Mouse (Mus musculus) spleen, adult 10 weeks (tissue): ENCODE data around the gene Kcnf1. TPM values are rescaled to one million over a fixed set of nuclear protein-coding genes. Genes with fewer than 3 reads are reported as not detected.

Source experiments
- polyA plus RNA-seq: library from polyadenylated mRNA; stranded (reverse); fragments of 350-450 nt; fragmentation: Illumina TruSeq; extraction: RNeasy Lipid Tissue Mini Kit (QIAGEN cat#74804); gene quantifications from one replicate; pipeline ENCODE4 v1.2.3, GENCODE M21; 2015; ENCODE audit warnings: low replicate concordance; ENCODE audit not compliant: insufficient read depth

The Kcnf1 gene
- 0.08 TPM for polyA plus RNA-seq

GRCm38 (mm10) chr12:17176757-17177092 lies at the start of gene Kcnf1:
Kcnf1 (minus strand) TSS chr12:17176888.

Other genes with a start within 250 kb of the Kcnf1 start
- 52.8 TPM for gene Pqlc3, start 176.5 kb downstream of the Kcnf1 start, polyA plus RNA-seq
- 0.26 TPM for gene 2410004P03Rik, start 165.2 kb downstream of the Kcnf1 start, polyA plus RNA-seq
- gene Pdia6, start 89.7 kb upstream of the Kcnf1 start, polyA plus RNA-seq: 199 TPM
- not detected for gene Atp6v1c2, start 152.5 kb upstream of the Kcnf1 start, polyA plus RNA-seq
- gene Nol10, start 171.6 kb upstream of the Kcnf1 start, polyA plus RNA-seq: 21.2 TPM